Mouse (Mus musculus): ENCODE results near the gene Lhx8. TPM values are rescaled to one million over a fixed set of nuclear protein-coding genes. Genes with fewer than 3 reads are reported as not detected.

The Lhx8 gene
- total RNA-seq, 1 experiment from 2014 or later = not detected

DNA sequence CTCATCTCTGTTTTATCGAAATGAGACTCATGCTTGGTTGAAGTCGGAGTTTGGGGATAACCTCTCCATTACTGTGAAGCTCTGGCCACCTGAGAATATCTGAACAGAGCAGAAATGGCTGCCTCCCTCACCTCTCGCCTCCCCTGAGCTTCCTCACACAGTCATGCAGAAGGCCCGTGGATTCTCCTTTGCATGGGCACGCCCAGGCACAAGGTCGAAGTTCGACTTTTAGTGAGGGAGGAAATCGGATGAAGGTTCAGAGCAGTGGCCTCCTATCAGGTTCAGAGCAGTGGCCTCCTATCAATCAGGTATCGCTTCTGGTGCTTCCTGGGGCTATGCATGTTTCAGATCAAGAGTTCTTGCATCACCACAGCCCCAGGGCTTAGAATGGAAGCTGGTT lies 62.1 kb downstream of the Lhx8 start:
- ATAC-seq (replicated peaks; ENCODE audit: low read depth, poor library complexity, severe bottlenecking) = no peak

DNA sequence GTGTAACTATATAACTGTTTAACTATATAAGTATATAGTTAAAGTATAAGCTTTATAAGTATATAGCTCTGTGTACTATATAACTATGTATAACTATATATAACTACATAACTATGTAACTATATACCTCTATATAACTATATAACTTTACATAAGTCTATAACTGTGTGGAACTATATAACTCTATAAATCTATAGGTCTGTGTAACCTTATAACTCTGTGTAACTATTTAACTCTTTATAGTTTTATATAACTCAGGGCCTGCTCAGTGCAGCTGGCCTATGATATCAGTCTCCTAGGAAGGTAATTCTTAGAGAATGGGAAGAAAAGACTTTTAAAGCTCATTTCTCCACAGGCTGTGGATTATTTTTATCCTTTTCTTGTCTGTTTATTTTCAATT lies 73.1 kb downstream of the Lhx8 start:
- no peak for ATAC-seq (replicated peaks; ENCODE audit: low read depth, poor library complexity, severe bottlenecking)
